Mouse (Mus musculus): ENCODE measurements around the gene Cyp11a1. TPM values are rescaled to one million over a fixed set of nuclear protein-coding genes. Genes with fewer than 3 reads are reported as not detected.
A peak's percentile ranks its signal among the peaks of the same experiment; 100 is the strongest.

Cyp11a1 gene
- polyA plus RNA-seq, 1 experiment from 2014 or later = 0.13 TPM

GRCm38 (mm10) chr9:57968166-57968771 lies 37.9 kb upstream of the Cyp11a1 start:
- no peak overlapping the region for H3K27ac ChIP-seq (ENCODE audit: low read depth)
- TF ChIP-seq CTCF (IDR thresholded peaks at IDR 0.05; ENCODE audit: low read depth) = no peak
- no peaks in the 10 kb centered on the region for H3K9me3 ChIP-seq (ENCODE audit: low read depth, low read length)
- no peaks in the 10 kb centered on the region for H3K27me3 ChIP-seq (ENCODE audit: insufficient read depth, low read length)
- WGBS = 69% methylated on average over 9 of the region's 9 CpGs
- no peak overlapping the region for H3K9ac ChIP-seq
- H3K4me3 ChIP-seq (ENCODE audit: low read depth, low read length) = no peak overlapping the region
- H3K4me1 ChIP-seq (ENCODE audit: insufficient read depth) = no peaks in the 10 kb centered on the region
- H3K4me2 ChIP-seq = no peak overlapping the region
- DNase-seq (no peak), ATAC-seq (ENCODE audit: insufficient read depth) (no peak)
- no peaks in the 10 kb centered on the region for H3K36me3 ChIP-seq (ENCODE audit: insufficient read depth)

GRCm38 (mm10) chr9:57968783-57969542 lies 37.2 kb upstream of the Cyp11a1 start:
- Histone ChIP-seq H3K4me1 (ENCODE audit: insufficient read depth) (no peaks in the 10 kb centered on the region), H3K4me3 (ENCODE audit: low read depth, low read length) (no peak overlapping the region), H3K9me3 (ENCODE audit: low read depth, low read length) (no peaks in the 10 kb centered on the region), H3K4me2 (no peak overlapping the region), H3K9ac (no peak overlapping the region), H3K27me3 (ENCODE audit: insufficient read depth, low read length) (no peaks in the 10 kb centered on the region), H3K36me3 (ENCODE audit: insufficient read depth) (no peaks in the 10 kb centered on the region), H3K27ac (ENCODE audit: low read depth) (no peak overlapping the region)
- no peak for TF ChIP-seq CTCF (IDR thresholded peaks at IDR 0.05; ENCODE audit: low read depth)
- no peak for ATAC-seq (ENCODE audit: insufficient read depth)
- DNase-seq = no peak
- WGBS = 83% methylated on average over 8 of the region's 8 CpGs

GRCm38 (mm10) chr9:57969736-57970495 lies 36.3 kb upstream of the Cyp11a1 start:
- Histone ChIP-seq H3K4me2 (no peak overlapping the region), H3K36me3 (ENCODE audit: insufficient read depth) (no peaks in the 10 kb centered on the region), H3K4me3 (ENCODE audit: low read depth, low read length) (no peak overlapping the region), H3K9me3 (ENCODE audit: low read depth, low read length) (no peaks in the 10 kb centered on the region), H3K27ac (ENCODE audit: low read depth) (no peak overlapping the region), H3K4me1 (ENCODE audit: insufficient read depth) (no peaks in the 10 kb centered on the region), H3K27me3 (ENCODE audit: insufficient read depth, low read length) (no peaks in the 10 kb centered on the region), H3K9ac (no peak overlapping the region)
- DNase-seq = no peak
- WGBS = 58% methylated on average over 11 of the region's 11 CpGs
- no peak for TF ChIP-seq CTCF (IDR thresholded peaks at IDR 0.05; ENCODE audit: low read depth)
- ATAC-seq (ENCODE audit: insufficient read depth) = no peak

- H3K9me3 ChIP-seq (ENCODE audit: low read depth, low read length) = no peaks in the 10 kb centered on the region
- H3K4me2 ChIP-seq = no peak overlapping the region
- H3K4me3 ChIP-seq (ENCODE audit: low read depth, low read length) = no peak overlapping the region
- no peak for DNase-seq
- WGBS = 77% methylated on average over 5 of the region's 5 CpGs
- no peak overlapping the region for H3K27ac ChIP-seq (ENCODE audit: low read depth)
- H3K36me3 ChIP-seq (ENCODE audit: insufficient read depth) = no peaks in the 10 kb centered on the region
- TF ChIP-seq CTCF (IDR thresholded peaks at IDR 0.05; ENCODE audit: low read depth) = no peak
- no peaks in the 10 kb centered on the region for H3K27me3 ChIP-seq (ENCODE audit: insufficient read depth, low read length)
- H3K4me1 ChIP-seq (ENCODE audit: insufficient read depth) = no peaks in the 10 kb centered on the region
- no peak for ATAC-seq (ENCODE audit: insufficient read depth)
- H3K9ac ChIP-seq = no peak overlapping the region
Measured at GRCm38 (mm10) chr9:57971413-57971812, 34.8 kb upstream of the Cyp11a1 start.

GRCm38 (mm10) chr9:57972141-57972591 lies 34.0 kb upstream of the Cyp11a1 start:
- no peaks in the 10 kb centered on the region for H3K9me3 ChIP-seq (ENCODE audit: low read depth, low read length)
- H3K27me3 ChIP-seq (ENCODE audit: insufficient read depth, low read length) = no peaks in the 10 kb centered on the region
- no peaks in the 10 kb centered on the region for H3K4me1 ChIP-seq (ENCODE audit: insufficient read depth)
- DNase-seq (peak; percentile 28), ATAC-seq (ENCODE audit: insufficient read depth) (no peak)
- H3K4me2 ChIP-seq = no peak overlapping the region
- no peak for TF ChIP-seq CTCF (IDR thresholded peaks at IDR 0.05; ENCODE audit: low read depth)
- WGBS = 48% methylated on average over 9 of the region's 9 CpGs
- H3K36me3 ChIP-seq (ENCODE audit: insufficient read depth) = no peaks in the 10 kb centered on the region
- no peak overlapping the region for H3K4me3 ChIP-seq (ENCODE audit: low read depth, low read length)
- H3K9ac ChIP-seq = no peak overlapping the region
- H3K27ac ChIP-seq (ENCODE audit: low read depth) = no peak overlapping the region

GRCm38 (mm10) chr9:57972776-57973439 lies 33.3 kb upstream of the Cyp11a1 start:
- no peak for ATAC-seq (ENCODE audit: insufficient read depth)
- no peaks in the 10 kb centered on the region for H3K27me3 ChIP-seq (ENCODE audit: insufficient read depth, low read length)
- DNase-seq = no peak
- no peaks in the 10 kb centered on the region for H3K36me3 ChIP-seq (ENCODE audit: insufficient read depth)
- no peak overlapping the region for H3K4me3 ChIP-seq (ENCODE audit: low read depth, low read length)
- no peaks in the 10 kb centered on the region for H3K9me3 ChIP-seq (ENCODE audit: low read depth, low read length)
- no peak for TF ChIP-seq CTCF (IDR thresholded peaks at IDR 0.05; ENCODE audit: low read depth)
- H3K27ac ChIP-seq (ENCODE audit: low read depth) = peak overlapping the region; percentile 18; the same call in 1 of the 2 replicates
- WGBS = 42% methylated on average over 9 of the region's 9 CpGs
- H3K4me1 ChIP-seq (ENCODE audit: insufficient read depth) = no peaks in the 10 kb centered on the region
- no peak overlapping the region for H3K9ac ChIP-seq
- H3K4me2 ChIP-seq = no peak overlapping the region
